Mouse (Mus musculus) kidney, embryonic 14.5 days (tissue): ENCODE data around the gene Rhd. TPM values are rescaled to one million over a fixed set of nuclear protein-coding genes. Genes with fewer than 3 reads are reported as not detected.

ENCODE experiments used
- ATAC-seq: fragments of 200-750 bp; cut with Nextera tagmentation; 2 replicates; pipeline ENCODE4 v1.8.0; 2017; ENCODE audit warnings: moderate number of reproducible peaks, mild to moderate bottlenecking, moderate TSS enrichment, moderate library complexity; ENCODE audit not compliant: low FRiP score, low TSS enrichment
- H3K27ac ChIP-seq: fragments of 300-500 bp; sonication (generic); 2 replicates; pipeline ENCODE4 v1.5.1; 2014; ENCODE audit warnings: low read depth, mild to moderate bottlenecking, low read length, moderate library complexity, mixed read lengths
- H3K27me3 ChIP-seq: fragments of 300-500 bp; sonication (generic); 2 replicates; pipeline ENCODE4 v1.6.1; 2014; ENCODE audit warnings: mild to moderate bottlenecking, low read length; ENCODE audit not compliant: control insufficient read depth, insufficient read depth
- H3K36me3 ChIP-seq: fragments of 300-500 bp; sonication (generic); 2 replicates; pipeline ENCODE4 v1.6.1; 2014; ENCODE audit warnings: low read length, mixed read lengths; ENCODE audit not compliant: control insufficient read depth, insufficient read depth
- H3K4me1 ChIP-seq: fragments of 300-500 bp; sonication (generic); 2 replicates; pipeline ENCODE4 v1.6.1; 2014; ENCODE audit warnings: low read length, mixed read lengths; ENCODE audit not compliant: control insufficient read depth, insufficient read depth
- H3K4me2 ChIP-seq: fragments of 300-500 bp; sonication (generic); replicated peaks from 2 replicates; pipeline ENCODE4 v1.6.1; 2014; ENCODE audit warnings: low read depth, mild to moderate bottlenecking, low read length
- H3K4me3 ChIP-seq: fragments of 300-500 bp; sonication (generic); 2 replicates; pipeline ENCODE4 v1.5.1; 2014; ENCODE audit warnings: mild to moderate bottlenecking, low read length
- H3K9ac ChIP-seq: fragments of 300-500 bp; sonication (generic); 2 replicates; pipeline ENCODE4 v1.6.1; 2014; ENCODE audit warnings: low read depth, mild to moderate bottlenecking, low read length, moderate library complexity
- H3K9me3 ChIP-seq: fragments of 300-500 bp; sonication (generic); 2 replicates; pipeline ENCODE4 v1.6.1; 2016; ENCODE audit warnings: low read length; ENCODE audit not compliant: control insufficient read depth
- WGBS: fragments of 180-500 bp; shearing (Covaris S2); extraction: QIAGEN DNeasy Blood & Tissue Kit; methylation state at CpG from one replicate; pipeline ENCODE4 v1.1.7; 2014; 5-methylcytosine and 5-hydroxymethylcytosine counted together
- polyA plus RNA-seq: library from polyadenylated mRNA; unstranded; fragments of >200 nt; fragmentation: Nextera tagmentation; extraction: Ambion mirVana; gene quantifications from 2 replicates; pipeline ENCODE4 v1.2.1, GENCODE M21; 2014

Rhd gene
- polyA plus RNA-seq, 1 experiment from 2014 or later, result 1.1 TPM

GRCm38 (mm10) chr4:134927815-134928463 lies 63.6 kb downstream of the Rhd start:
- Histone ChIP-seq H3K36me3 (peaks cover 50% of the 10 kb centered on the region), H3K9ac (no peak overlapping the region), H3K9me3 (no peaks in the 10 kb centered on the region), H3K4me1 (peaks cover 12% of the 10 kb centered on the region), H3K27ac (no peak overlapping the region), H3K4me2 (no peak overlapping the region), H3K4me3 (no peak overlapping the region), H3K27me3 (no peaks in the 10 kb centered on the region)
- 72% methylated on average over 5 of the region's 5 CpGs for WGBS
- ATAC-seq, result no peak

DNA sequence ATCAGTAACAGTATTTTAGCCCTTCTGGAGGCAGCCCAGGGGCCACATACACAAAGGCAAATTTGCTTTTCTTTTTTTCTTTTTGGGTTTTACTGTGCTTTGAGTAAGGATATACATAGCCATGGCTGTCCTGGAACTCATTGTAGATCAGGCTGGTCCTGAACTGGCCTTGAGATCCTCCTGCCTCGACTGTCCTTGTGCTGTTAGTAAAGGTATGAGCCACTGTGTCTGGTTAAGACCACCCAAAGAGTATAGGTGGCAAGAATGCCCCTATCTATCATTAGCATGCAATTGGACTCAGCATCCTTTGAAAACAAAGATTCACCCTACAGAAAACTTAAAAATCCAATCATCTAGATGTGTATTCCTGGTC lies 64.1 kb downstream of the Rhd start:
- no peak overlapping the region for H3K9ac ChIP-seq
- H3K9me3 ChIP-seq, result no peaks in the 10 kb centered on the region
- no peaks in the 10 kb centered on the region for H3K27me3 ChIP-seq
- ATAC-seq, result no peak
- no peak overlapping the region for H3K4me3 ChIP-seq
- H3K4me2 ChIP-seq, result no peak overlapping the region
- H3K4me1 ChIP-seq, result peaks cover 12% of the 10 kb centered on the region
- peaks cover 55% of the 10 kb centered on the region for H3K36me3 ChIP-seq
- WGBS, result 73% methylated on average over 1 of the region's 1 CpGs
- H3K27ac ChIP-seq, result no peak overlapping the region

GRCm38 (mm10) chr4:134929536-134929935 lies 65.2 kb downstream of the Rhd start:
- no peaks in the 10 kb centered on the region for H3K9me3 ChIP-seq
- WGBS, result 75% methylated on average over 4 of the region's 4 CpGs
- no peak for ATAC-seq

GRCm38 (mm10) chr4:134930190-134930589 lies 65.9 kb downstream of the Rhd start:
- Histone ChIP-seq H3K9ac (no peak overlapping the region), H3K27me3 (no peaks in the 10 kb centered on the region), H3K4me3 (peak overlapping the region; percentile 78), H3K27ac (no peak overlapping the region), H3K9me3 (no peaks in the 10 kb centered on the region), H3K4me1 (peaks cover 11% of the 10 kb centered on the region), H3K36me3 (peaks cover 65% of the 10 kb centered on the region), H3K4me2 (peak overlapping the region; percentile 56)
- WGBS, result 29% methylated on average over 9 of the region's 9 CpGs
- no peak for ATAC-seq

More at GRCm38 (mm10) chr4:134929536-134929935, 65.2 kb downstream of the Rhd start:
- peaks cover 12% of the 10 kb centered on the region for H3K4me1 ChIP-seq
- no peak overlapping the region for H3K27ac ChIP-seq
- H3K4me3 ChIP-seq, result no peak overlapping the region
- no peaks in the 10 kb centered on the region for H3K27me3 ChIP-seq
- no peak overlapping the region for H3K4me2 ChIP-seq
- peaks cover 65% of the 10 kb centered on the region for H3K36me3 ChIP-seq
- no peak overlapping the region for H3K9ac ChIP-seq

DNA sequence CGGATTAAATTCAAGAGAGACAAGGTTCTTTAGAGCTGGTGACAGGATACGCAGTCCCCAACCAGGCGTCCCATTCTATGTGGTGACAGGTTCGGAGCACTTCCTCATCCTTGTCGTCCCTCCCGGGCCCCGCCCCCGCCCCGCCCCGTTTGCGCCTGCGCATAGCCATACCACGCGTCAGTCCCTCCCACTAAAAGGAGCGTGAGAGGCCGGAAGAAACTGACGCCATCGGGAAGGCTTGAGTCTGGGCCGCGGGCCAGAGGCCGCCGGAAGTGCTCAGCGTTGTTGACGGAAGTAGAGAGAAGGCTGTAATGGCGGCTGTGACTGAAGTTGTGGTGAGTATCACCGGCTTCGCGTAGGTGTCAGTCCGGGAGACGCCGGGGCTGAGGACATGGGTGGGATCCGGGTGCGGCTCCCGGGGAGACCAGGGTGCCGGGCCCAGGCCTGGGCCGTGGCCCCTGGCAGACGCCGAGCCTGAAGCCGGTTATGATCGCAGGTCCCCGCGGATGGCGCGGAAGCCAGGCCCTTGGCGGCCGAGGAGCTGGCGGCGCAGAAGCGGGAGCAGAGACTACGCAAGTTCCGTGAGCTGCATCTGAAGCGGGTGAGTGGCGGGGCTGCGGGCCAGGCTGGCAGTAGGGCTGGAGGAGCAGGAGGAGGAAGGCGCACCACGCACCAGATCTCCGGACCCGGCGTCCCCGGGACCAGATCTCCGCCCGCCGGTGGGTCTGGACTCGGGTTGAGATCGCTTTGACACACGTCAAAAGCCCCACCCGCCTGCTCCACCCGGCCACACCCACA lies 66.5 kb downstream of the Rhd start, which contains the start of gene Syf2:
Gene Syf2, plus strand, starts transcription at position 215 of the 798 bp plus-strand sequence.
- Histone ChIP-seq H3K4me2 (peak within 1 kb of the TSS; percentile 56), H3K4me3 (peak within 1 kb of the TSS; percentile 78), H3K9ac (peak within 1 kb of the TSS; percentile 72), H3K4me1 (peaks cover 4% of the 10 kb centered on the region), H3K9me3 (no peaks in the 10 kb centered on the region), H3K27ac (no peak within 1 kb of the TSS), H3K27me3 (no peaks in the 10 kb centered on the region), H3K36me3 (peaks cover 65% of the 10 kb centered on the region)
- WGBS, result under 1% methylated on average over 68 of the region's 68 CpGs
- peak; percentile 96 for ATAC-seq

DNA sequence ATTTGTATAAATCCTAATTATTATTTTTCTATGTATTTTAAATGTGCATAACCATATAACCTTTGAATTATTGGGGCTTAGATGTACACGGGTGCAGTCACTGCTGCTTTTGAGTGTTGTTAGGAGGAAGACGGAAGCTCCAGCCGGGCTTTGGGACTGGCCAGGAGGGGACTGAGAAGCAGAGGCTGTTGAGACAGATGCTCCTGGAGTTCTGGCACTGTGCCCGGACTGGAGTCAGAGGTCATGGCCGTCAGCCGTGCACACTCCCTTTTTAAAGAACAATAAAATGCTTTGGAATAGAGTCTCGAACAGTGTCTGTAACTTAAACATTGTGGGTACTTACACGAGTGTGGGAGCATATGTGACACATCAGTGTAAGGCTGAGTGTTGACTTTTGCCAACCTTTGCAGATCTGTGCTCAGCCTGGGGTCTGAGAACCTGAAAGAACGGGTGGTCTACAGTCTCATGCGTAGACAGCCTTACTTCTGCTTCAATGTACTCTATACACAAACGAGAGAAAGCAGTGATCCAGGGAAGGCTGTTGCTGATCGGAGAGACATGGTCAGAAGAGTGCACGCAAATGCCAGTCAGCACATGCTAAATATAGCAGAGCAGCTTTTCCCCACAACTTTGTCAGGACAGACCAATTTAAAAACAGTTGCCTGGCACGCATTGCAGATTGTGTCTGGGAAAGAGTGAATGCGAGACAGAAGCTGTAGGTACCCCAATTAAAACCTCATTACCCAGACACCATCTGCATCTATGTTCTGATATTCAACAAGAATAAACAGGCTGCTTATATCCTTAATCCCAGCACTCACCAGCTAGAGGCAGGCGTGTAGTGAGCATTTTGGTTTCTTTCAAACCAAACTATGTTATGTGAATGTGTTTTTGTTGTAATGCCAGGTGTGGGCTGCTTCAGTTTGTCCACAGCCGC lies 73.2 kb downstream of the Rhd start:
- H3K27ac ChIP-seq, result no peak overlapping the region

GRCm38 (mm10) chr4:134939900-134940299 lies 75.6 kb downstream of the Rhd start:
- H3K27ac ChIP-seq, result no peak overlapping the region
- H3K9me3 ChIP-seq, result no peaks in the 10 kb centered on the region
- peak overlapping the region; percentile 25 for H3K4me2 ChIP-seq
- H3K4me3 ChIP-seq, result peak overlapping the region; percentile 2; the same call in 1 of the 2 replicates
- H3K4me1 ChIP-seq, result peaks cover 2% of the 10 kb centered on the region
- H3K36me3 ChIP-seq, result peaks cover 24% of the 10 kb centered on the region
- H3K9ac ChIP-seq, result 0 out of 2 replicates have a peak overlapping the region, but pooled peaks have one; percentile 29
- ATAC-seq, result 0 out of 2 replicates have a peak, but pooled peaks have one; percentile 7
- peaks cover 22% of the 10 kb centered on the region; the same call in 1 of the 2 replicates for H3K27me3 ChIP-seq
- 16% methylated on average over 9 of the region's 9 CpGs for WGBS

More for the DNA sequence above, 73.2 kb downstream of the Rhd start:
- Histone ChIP-seq H3K4me2 (no peak overlapping the region), H3K9ac (no peak overlapping the region), H3K4me1 (peaks cover 2% of the 10 kb centered on the region), H3K9me3 (no peaks in the 10 kb centered on the region), H3K27me3 (no peaks in the 10 kb centered on the region), H3K36me3 (peaks cover 48% of the 10 kb centered on the region), H3K4me3 (no peak overlapping the region)
- ATAC-seq, result no peak; the same call in 1 of the 2 replicates
- WGBS, result 47% methylated on average over 17 of the region's 17 CpGs

- H3K27me3 ChIP-seq, result peaks cover 28% of the 10 kb centered on the region; the same call in 1 of the 2 replicates
- no peak overlapping the region for H3K9ac ChIP-seq
- H3K4me2 ChIP-seq, result no peak overlapping the region
- 53% methylated on average over 27 of the region's 27 CpGs for WGBS
- H3K4me1 ChIP-seq, result peaks cover 5% of the 10 kb centered on the region; the same call in 1 of the 2 replicates
- H3K36me3 ChIP-seq, result no peaks in the 10 kb centered on the region
- H3K9me3 ChIP-seq, result no peaks in the 10 kb centered on the region
- H3K27ac ChIP-seq, result no peak overlapping the region
- H3K4me3 ChIP-seq, result no peak overlapping the region
- no peak for ATAC-seq
These were observed 79.6 kb downstream of the Rhd start for GRCm38 (mm10) chr4:134943758-134944538.
